Mouse (Mus musculus): ENCODE data around the gene Fbxo36. TPM values are rescaled to one million over a fixed set of nuclear protein-coding genes. Genes with fewer than 3 reads are reported as not detected.

Gene Fbxo36
- polyA plus RNA-seq, 1 experiment from 2014 or later: 13.0 TPM

DNA sequence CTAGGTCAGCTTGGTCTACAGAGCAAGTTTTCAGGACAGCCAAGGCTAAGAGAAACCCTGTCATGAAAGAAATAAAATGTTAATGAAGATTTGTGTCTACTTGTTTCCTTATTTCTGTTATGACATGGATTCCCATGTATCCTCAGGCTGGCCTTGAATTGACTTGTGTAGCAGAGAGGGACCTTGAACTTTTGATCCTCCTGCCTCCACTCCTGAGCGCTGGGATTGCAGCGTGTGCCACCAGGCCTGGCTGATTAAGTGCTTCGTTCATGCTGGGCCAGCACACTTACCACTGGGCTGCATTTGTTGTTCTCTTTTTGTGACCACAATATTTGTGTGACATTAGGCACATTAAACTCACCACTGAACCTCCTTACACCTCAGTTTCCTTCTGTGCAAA, 79.2 kb downstream of the Fbxo36 start:
- WGBS: 82% methylated on average over 3 of the region's 3 CpGs
- ATAC-seq (ENCODE audit: low FRiP score) (no peak), DNase-seq (ENCODE audit: low spot score) (no peak)
- H3K9me3 ChIP-seq (ENCODE audit: control insufficient read depth, low read length): no peaks in the 10 kb centered on the region
- H3K27ac ChIP-seq (ENCODE audit: low read depth, low read length): no peak overlapping the region
- H3K27me3 ChIP-seq (ENCODE audit: control insufficient read depth, insufficient read depth, low read length): no peaks in the 10 kb centered on the region
- no peak overlapping the region for H3K9ac ChIP-seq (ENCODE audit: low read depth, low read length)
- H3K4me1 ChIP-seq (replicated peaks; ENCODE audit: control insufficient read depth, insufficient read depth, low read length): no peaks in the 10 kb centered on the region
- H3K36me3 ChIP-seq (ENCODE audit: control insufficient read depth, insufficient read depth, low read length): no peaks in the 10 kb centered on the region
- no peak overlapping the region for H3K4me2 ChIP-seq (replicated peaks; ENCODE audit: low read depth, low read length)
- H3K4me3 ChIP-seq (ENCODE audit: low read depth, low read length): no peak overlapping the region

DNA sequence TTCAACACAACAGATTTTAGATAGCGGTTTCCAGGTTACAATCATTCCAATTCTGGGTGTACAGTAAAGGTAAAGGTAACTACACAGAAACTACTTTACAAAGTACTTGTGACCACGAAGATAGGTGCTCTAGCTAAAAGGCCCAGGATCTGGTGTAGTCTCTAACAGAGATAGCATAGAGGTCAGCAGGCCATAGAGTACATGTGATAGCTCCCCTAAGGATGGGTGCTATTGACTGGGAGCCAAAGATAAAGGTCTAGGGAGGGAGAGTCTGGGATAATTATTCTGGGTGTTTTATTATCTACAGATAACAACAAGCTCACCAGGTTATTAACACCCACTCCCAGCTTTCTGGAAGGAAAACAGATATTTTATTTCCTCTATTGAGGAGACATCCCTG, 83.8 kb downstream of the Fbxo36 start:
- H3K9ac ChIP-seq (ENCODE audit: low read depth, low read length): no peak overlapping the region
- no peaks in the 10 kb centered on the region for H3K9me3 ChIP-seq (ENCODE audit: control insufficient read depth, low read length)
- no peaks in the 10 kb centered on the region for H3K36me3 ChIP-seq (ENCODE audit: control insufficient read depth, insufficient read depth, low read length)
- H3K4me2 ChIP-seq (replicated peaks; ENCODE audit: low read depth, low read length): no peak overlapping the region
- no peaks in the 10 kb centered on the region for H3K4me1 ChIP-seq (replicated peaks; ENCODE audit: control insufficient read depth, insufficient read depth, low read length)
- no peak for ATAC-seq (ENCODE audit: low FRiP score)
- H3K4me3 ChIP-seq (ENCODE audit: low read depth, low read length): no peak overlapping the region
- no peak overlapping the region for H3K27ac ChIP-seq (ENCODE audit: low read depth, low read length)
- H3K27me3 ChIP-seq (ENCODE audit: control insufficient read depth, insufficient read depth, low read length): no peaks in the 10 kb centered on the region
- DNase-seq (ENCODE audit: low spot score): no peak
- WGBS: 90% methylated on average over 2 of the region's 2 CpGs

DNA sequence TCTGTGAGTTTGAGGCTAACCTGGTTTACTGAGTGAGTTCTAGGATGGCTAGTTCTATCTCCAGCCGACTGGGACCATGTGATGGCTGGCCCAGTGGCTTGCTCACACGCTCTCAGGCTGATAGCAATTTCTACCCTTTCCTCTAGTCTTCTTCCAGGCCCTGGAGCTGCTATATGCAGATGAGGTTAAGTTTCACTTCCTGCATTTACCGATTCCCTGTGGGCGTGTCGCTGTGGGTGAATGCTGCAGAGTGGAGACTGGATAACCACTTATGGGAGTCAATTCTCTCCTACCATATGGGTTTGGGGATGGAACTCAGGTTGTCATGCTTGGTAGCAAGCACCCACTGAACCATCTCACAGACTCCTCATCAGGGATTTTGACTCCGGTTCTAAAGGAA, 84.5 kb downstream of the Fbxo36 start:
- Histone ChIP-seq H3K27ac (ENCODE audit: low read depth, low read length) (no peak overlapping the region), H3K4me1 (replicated peaks; ENCODE audit: control insufficient read depth, insufficient read depth, low read length) (no peaks in the 10 kb centered on the region), H3K27me3 (ENCODE audit: control insufficient read depth, insufficient read depth, low read length) (no peaks in the 10 kb centered on the region), H3K36me3 (ENCODE audit: control insufficient read depth, insufficient read depth, low read length) (no peaks in the 10 kb centered on the region), H3K9ac (ENCODE audit: low read depth, low read length) (no peak overlapping the region), H3K4me3 (ENCODE audit: low read depth, low read length) (no peak overlapping the region), H3K9me3 (ENCODE audit: control insufficient read depth, low read length) (no peaks in the 10 kb centered on the region), H3K4me2 (replicated peaks; ENCODE audit: low read depth, low read length) (no peak overlapping the region)
- 83% methylated on average over 6 of the region's 6 CpGs for WGBS
- DNase-seq (ENCODE audit: low spot score) (no peak), ATAC-seq (ENCODE audit: low FRiP score) (no peak)

DNA sequence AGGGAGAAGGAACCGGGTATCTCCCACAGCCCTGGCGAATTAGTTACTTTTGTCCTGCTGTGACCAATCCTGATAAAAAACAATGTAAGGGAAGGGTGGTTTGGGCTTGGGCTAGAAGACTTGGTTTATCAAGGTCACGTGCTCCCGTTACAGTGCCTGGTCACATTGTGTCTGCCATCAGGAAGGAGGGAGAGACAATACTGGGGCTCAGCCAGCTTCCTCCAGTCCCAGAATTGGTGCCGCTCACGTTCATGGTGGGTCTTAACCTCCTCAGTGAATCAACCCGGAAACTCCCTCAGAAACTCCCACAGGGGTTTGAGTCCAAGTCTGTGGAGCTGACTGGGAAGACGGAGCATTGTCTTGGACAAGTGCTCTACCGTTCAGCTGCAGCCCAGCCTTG, 86.0 kb downstream of the Fbxo36 start:
- H3K4me3 ChIP-seq (ENCODE audit: low read depth, low read length): no peak overlapping the region
- no peaks in the 10 kb centered on the region for H3K27me3 ChIP-seq (ENCODE audit: control insufficient read depth, insufficient read depth, low read length)
- DNase-seq (ENCODE audit: low spot score) (no peak), ATAC-seq (ENCODE audit: low FRiP score) (no peak)
- H3K36me3 ChIP-seq (ENCODE audit: control insufficient read depth, insufficient read depth, low read length): no peaks in the 10 kb centered on the region
- 81% methylated on average over 9 of the region's 9 CpGs for WGBS
- no peak overlapping the region for H3K27ac ChIP-seq (ENCODE audit: low read depth, low read length)
- H3K9me3 ChIP-seq (ENCODE audit: control insufficient read depth, low read length): no peaks in the 10 kb centered on the region
- no peaks in the 10 kb centered on the region for H3K4me1 ChIP-seq (replicated peaks; ENCODE audit: control insufficient read depth, insufficient read depth, low read length)
- no peak overlapping the region for H3K4me2 ChIP-seq (replicated peaks; ENCODE audit: low read depth, low read length)
- H3K9ac ChIP-seq (ENCODE audit: low read depth, low read length): no peak overlapping the region

DNA sequence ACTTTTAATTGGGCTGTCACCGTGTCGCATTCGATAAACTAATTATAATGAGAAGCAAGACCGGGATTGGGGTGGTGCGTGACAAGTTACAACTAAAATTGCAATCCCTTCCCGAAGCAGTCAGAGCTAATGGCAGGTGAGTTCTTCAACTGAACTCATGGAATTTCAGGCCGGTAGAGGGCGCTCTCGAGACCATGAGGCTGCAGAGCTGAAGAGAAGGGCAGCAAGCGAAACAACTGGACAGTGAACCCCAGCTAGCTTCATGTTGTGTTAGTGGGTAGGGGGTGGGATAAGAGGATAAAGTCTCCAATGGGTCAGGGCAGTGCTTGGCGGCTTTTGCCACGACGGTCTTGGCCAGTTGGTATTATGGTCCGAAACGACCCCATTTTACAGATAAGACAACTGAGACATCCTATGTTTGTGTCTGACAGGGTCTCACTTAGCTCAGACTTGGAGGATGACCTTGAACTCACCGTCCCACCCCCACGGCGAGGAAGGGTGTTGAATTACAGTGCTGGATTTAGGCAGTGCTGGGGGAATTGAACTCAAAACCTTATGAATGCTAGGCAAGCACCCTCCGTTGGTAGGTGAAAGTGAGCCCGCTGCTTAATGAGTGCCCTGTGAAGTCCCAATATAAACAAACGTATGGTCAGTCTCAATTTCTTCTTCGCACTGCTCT, 94.0 kb downstream of the Fbxo36 start:
- H3K36me3 ChIP-seq (ENCODE audit: control insufficient read depth, insufficient read depth, low read length): no peaks in the 10 kb centered on the region
- no peaks in the 10 kb centered on the region for H3K4me1 ChIP-seq (replicated peaks; ENCODE audit: control insufficient read depth, insufficient read depth, low read length)
- H3K4me3 ChIP-seq (ENCODE audit: low read depth, low read length): peak overlapping the region; percentile 65
- DNase-seq (ENCODE audit: low spot score): peak; percentile 89
- 14% methylated on average over 22 of the region's 22 CpGs for WGBS
- ATAC-seq (ENCODE audit: low FRiP score): peak; percentile 37
- H3K9me3 ChIP-seq (ENCODE audit: control insufficient read depth, low read length): no peaks in the 10 kb centered on the region
- peak overlapping the region; percentile 83 for H3K4me2 ChIP-seq (replicated peaks; ENCODE audit: low read depth, low read length)
- H3K9ac ChIP-seq (ENCODE audit: low read depth, low read length): no peak overlapping the region; the same call in 1 of the 2 replicates
- no peaks in the 10 kb centered on the region for H3K27me3 ChIP-seq (ENCODE audit: control insufficient read depth, insufficient read depth, low read length)
- no peak overlapping the region for H3K27ac ChIP-seq (ENCODE audit: low read depth, low read length)

DNA sequence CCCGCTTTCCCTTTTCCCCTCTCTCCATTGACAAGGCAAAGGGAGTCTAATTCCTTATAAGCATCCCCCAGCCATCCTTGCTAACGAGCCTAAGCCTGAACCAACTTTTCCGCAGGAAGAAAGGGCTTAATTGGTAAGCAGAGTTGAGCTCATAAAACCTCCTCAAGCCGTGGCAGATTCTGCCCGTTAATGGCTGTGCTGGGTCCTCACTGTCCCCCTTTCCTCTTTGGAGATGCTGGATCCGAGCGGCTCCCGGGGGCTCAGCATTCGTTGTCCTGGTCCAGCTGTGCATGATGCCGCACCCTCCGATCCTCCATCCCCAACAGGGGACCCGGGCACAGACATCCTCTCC, 94.5 kb downstream of the Fbxo36 start:
- no peaks in the 10 kb centered on the region for H3K4me1 ChIP-seq (replicated peaks; ENCODE audit: control insufficient read depth, insufficient read depth, low read length)
- no peaks in the 10 kb centered on the region for H3K9me3 ChIP-seq (ENCODE audit: control insufficient read depth, low read length)
- H3K9ac ChIP-seq (ENCODE audit: low read depth, low read length): peak overlapping the region; percentile 77
- H3K36me3 ChIP-seq (ENCODE audit: control insufficient read depth, insufficient read depth, low read length): no peaks in the 10 kb centered on the region
- peak overlapping the region; percentile 77 for H3K27ac ChIP-seq (ENCODE audit: low read depth, low read length)
- ATAC-seq (ENCODE audit: low FRiP score) (no peak; the same call in 1 of the 2 replicates), DNase-seq (ENCODE audit: low spot score) (no peak)
- peak overlapping the region; percentile 83 for H3K4me2 ChIP-seq (replicated peaks; ENCODE audit: low read depth, low read length)
- H3K4me3 ChIP-seq (ENCODE audit: low read depth, low read length): peak overlapping the region; percentile 65
- H3K27me3 ChIP-seq (ENCODE audit: control insufficient read depth, insufficient read depth, low read length): no peaks in the 10 kb centered on the region
- WGBS: 2% methylated on average over 12 of the region's 12 CpGs

DNA sequence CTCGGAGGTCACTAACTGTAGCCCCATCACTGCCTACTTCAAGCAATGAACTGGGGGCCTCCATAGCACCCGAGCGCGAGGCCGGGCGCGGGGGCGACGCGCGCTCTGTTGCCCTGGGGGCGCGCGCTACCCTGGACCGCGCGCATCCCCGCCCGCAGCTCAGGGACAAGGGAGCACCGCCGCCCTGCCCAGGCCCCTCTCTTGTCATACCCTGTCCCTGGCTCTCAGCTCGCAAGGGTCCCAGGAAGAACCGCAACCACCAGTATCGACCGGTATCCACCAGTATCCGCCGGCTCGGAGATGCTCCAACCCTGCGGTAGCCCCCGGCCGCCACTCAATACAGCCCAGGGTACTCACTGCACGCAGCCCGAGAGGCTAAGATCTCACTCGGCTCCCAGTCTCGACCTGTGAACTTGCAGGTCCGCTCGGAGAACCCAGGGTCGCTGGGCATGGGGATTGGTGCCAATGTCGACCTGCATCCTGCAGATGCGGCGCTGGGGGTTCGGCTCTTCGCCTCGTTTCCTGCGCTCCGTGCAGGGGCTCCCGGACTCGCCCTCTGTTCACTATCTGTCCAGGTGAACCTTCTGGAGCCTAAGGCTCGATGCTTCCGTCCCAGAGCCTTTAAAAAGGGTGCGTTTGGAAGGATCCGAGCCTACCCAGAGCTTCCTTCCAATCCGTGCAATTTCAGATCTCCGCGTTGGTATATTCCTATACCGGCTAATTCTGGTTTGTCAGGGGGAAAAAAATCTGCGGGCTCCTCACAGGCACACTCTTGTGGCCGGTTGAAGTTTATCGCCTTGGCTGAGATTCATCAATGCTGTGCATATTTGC, 95.1 kb downstream of the Fbxo36 start, which contains the start of gene Slc16a14:
Gene Slc16a14, minus strand, starts transcription at position 632 of the 831 bp plus-strand sequence.
- peak within 1 kb of the TSS; percentile 77 for H3K9ac ChIP-seq (ENCODE audit: low read depth, low read length)
- DNase-seq (ENCODE audit: low spot score): peak; percentile 78
- under 1% methylated on average over 55 of the region's 59 CpGs for WGBS

DNA sequence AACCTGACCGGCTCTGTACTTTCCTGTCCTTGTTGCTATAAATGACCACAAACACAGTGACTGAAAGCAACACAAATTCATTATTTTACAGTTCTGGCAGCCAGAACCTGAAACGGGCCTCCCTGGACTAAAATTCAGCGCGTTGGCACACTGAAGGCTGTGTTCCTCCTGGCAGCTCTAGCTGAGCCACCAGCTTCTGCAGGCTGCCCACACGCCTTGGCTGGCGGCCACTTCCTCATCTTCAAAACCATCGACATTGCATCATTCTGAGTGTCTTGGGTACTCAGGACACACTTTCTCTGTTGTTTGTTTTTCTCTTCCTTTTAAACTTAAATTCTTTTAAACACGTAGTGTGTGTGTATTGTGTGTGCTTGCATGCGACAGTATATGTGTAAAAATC, 96.0 kb downstream of the Fbxo36 start:
- no peak overlapping the region for H3K4me3 ChIP-seq (ENCODE audit: low read depth, low read length)
- H3K27ac ChIP-seq (ENCODE audit: low read depth, low read length): no peak overlapping the region
- no peaks in the 10 kb centered on the region for H3K36me3 ChIP-seq (ENCODE audit: control insufficient read depth, insufficient read depth, low read length)
- no peaks in the 10 kb centered on the region for H3K9me3 ChIP-seq (ENCODE audit: control insufficient read depth, low read length)
- H3K27me3 ChIP-seq (ENCODE audit: control insufficient read depth, insufficient read depth, low read length): no peaks in the 10 kb centered on the region
- 73% methylated on average over 9 of the region's 9 CpGs for WGBS
- no peak overlapping the region for H3K9ac ChIP-seq (ENCODE audit: low read depth, low read length)
- no peak for DNase-seq (ENCODE audit: low spot score)
- no peak for ATAC-seq (ENCODE audit: low FRiP score)
- H3K4me2 ChIP-seq (replicated peaks; ENCODE audit: low read depth, low read length): no peak overlapping the region
- H3K4me1 ChIP-seq (replicated peaks; ENCODE audit: control insufficient read depth, insufficient read depth, low read length): no peaks in the 10 kb centered on the region

More for the DNA sequence above, 95.1 kb downstream of the Fbxo36 start, which contains the start of gene Slc16a14:
- Histone ChIP-seq H3K9me3 (ENCODE audit: control insufficient read depth, low read length) (no peaks in the 10 kb centered on the region), H3K4me1 (replicated peaks; ENCODE audit: control insufficient read depth, insufficient read depth, low read length) (no peaks in the 10 kb centered on the region), H3K36me3 (ENCODE audit: control insufficient read depth, insufficient read depth, low read length) (no peaks in the 10 kb centered on the region), H3K27ac (ENCODE audit: low read depth, low read length) (peak within 1 kb of the TSS; percentile 77), H3K27me3 (ENCODE audit: control insufficient read depth, insufficient read depth, low read length) (no peaks in the 10 kb centered on the region), H3K4me2 (replicated peaks; ENCODE audit: low read depth, low read length) (peak within 1 kb of the TSS; percentile 83), H3K4me3 (ENCODE audit: low read depth, low read length) (peak within 1 kb of the TSS; percentile 65)
- peak; percentile 89 for ATAC-seq (ENCODE audit: low FRiP score)

Data from hindbrain, embryonic 11.5 days (tissue).